Mouse (Mus musculus): ENCODE measurements around the gene Kmt2e.

DNA sequence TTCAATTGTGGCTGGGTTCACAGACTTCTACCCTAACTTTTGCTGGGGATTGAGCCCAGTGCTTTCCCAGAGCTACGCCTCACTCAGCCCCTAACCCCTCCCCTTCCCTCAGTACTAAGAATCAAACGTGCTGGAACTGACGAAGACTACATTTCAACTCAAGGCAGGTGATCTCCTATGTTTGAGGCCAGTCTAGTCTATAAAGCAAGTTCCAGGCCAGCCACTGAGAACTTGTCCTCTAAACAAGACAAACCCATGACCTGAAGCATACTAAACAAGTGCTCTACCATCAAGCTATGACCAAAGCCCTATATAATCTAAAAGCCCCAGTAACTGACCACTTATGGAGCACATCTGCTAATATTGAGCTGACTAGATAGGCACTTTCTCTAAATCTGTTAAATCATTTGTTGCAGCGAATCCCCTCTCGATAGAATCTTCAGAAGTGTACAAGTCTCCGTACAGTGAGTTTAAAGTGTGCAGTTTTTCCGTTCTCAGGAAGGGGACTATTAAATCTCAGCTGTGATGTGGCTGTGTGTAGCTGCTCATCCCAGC is 14.5 kb upstream of the Kmt2e start:
- TF ChIP-seq CTCF (IDR thresholded peaks at IDR 0.05; ENCODE audit: insufficient read depth, low read depth, low read length) (no peak), POLR2A (IDR thresholded peaks at IDR 0.05; ENCODE audit: insufficient read depth, low read depth, low read length) (no peak)

All from olfactory bulb, adult 2 months (tissue).